Mouse (Mus musculus) embryonic fibroblast, embryonic 13.5 days (primary cell): Measurements from ENCODE around the gene Tbcd. TPM values are rescaled to one million over a fixed set of nuclear protein-coding genes. Genes with fewer than 3 reads are reported as not detected.

Experiments
- H3K27ac ChIP-seq: 2 replicates; pipeline ENCODE4 v1.5.1; 2012; ENCODE audit warnings: low read length, control low read depth, inconsistent platforms; ENCODE audit not compliant: insufficient read depth
- H3K4me1 ChIP-seq: 2 replicates; pipeline ENCODE4 v1.6.1; 2011; ENCODE audit warnings: low read length; ENCODE audit not compliant: control insufficient read depth, insufficient read depth
- H3K4me3 ChIP-seq: 2 replicates; pipeline ENCODE4 v1.5.1; 2011; ENCODE audit warnings: mild to moderate bottlenecking, control low read depth, low read length; ENCODE audit not compliant: insufficient read depth
- CTCF ChIP-seq: IDR thresholded peaks from 2 replicates; pipeline ENCODE4 v1.5.1; 2011; ENCODE audit warnings: mild to moderate bottlenecking, control low read depth, low read length, moderate library complexity, borderline replicate concordance; ENCODE audit not compliant: insufficient read depth
- POLR2A ChIP-seq: IDR thresholded peaks from 2 replicates; pipeline ENCODE4 v1.6.1; 2011; ENCODE audit warnings: low read depth, mild to moderate bottlenecking, control low read depth, low read length, moderate library complexity
- polyA plus RNA-seq: library from polyadenylated mRNA; stranded (reverse); fragments of >200 nt; gene quantifications from 2 replicates; pipeline ENCODE4 v1.2.4, GENCODE M21; 2011; ENCODE audit warnings: low read depth; ENCODE audit not compliant: missing spikeins, insufficient read length

Gene Tbcd
- polyA plus RNA-seq, 1 experiment = 43.2 TPM

DNA sequence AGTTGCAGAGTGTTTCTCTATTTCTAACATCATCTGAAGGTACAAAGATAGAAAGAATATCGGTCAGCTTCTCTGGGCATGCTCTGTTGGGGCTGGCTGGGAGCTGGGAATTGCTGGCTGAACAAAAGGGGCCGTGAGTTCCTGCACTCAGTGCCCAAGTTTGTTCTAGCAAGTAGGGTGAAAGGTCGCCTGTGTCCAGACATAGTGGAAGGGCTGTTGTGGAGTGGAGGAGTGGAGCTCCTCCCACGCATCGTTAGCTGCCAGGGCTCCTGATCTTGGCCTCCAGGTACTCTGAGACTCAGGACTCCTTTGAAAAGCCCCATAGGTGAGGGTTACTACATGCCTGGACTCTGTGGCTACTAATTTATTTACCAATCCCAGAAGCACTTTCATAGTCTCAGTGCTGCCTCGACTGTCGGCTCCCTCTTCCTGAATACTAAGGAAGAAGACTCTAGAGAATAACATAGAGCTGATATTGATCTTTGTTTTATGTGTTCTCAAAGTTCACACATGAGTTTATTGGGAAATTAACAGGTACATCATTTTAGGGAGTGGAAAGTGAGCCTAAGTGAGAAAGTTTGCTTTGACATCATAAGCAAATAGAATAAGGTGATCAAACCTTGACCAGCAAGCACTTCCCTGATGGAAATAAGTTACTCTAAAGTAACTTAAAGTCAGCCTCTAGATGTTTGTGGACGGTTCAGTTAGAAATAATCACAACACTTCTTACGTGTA is 58.9 kb downstream of the Tbcd start:
- no peak overlapping the region for H3K4me3 ChIP-seq
- H3K27ac ChIP-seq = no peak overlapping the region
- H3K4me1 ChIP-seq = no peaks in the 10 kb centered on the region
- TF ChIP-seq POLR2A (no peak), CTCF (no peak)

DNA sequence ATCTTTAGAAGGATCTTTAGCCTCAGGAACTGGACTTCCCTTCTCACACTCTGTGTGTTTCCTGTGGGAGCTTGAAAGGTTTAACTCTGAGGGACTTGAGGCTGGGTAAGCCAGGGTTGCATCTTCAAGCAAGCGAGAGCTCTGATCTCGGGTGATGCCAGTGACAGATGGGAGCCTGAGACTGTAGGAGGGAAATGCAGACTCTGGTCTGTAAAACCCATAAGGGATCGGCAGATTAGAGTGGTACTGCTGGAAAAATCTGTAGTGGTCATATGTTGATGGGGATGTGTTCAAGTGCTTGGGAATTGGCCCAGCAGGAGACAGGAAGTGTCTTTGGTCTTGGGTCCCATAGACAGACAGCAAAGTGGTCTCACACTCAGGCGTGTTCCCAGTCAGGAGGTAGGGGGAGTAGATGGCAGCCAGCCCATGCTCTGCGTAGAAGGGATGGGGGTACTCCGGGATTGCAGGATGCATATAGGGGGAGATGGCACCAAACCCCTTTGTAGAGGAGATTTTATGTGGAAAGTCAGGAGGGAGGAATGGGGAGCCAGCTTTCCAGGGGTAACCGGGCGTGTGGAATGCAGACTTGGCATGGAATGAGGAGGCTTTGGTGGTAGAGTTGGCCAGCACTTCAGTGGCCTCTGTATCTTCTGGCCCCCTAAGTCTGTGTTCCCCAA is 61.3 kb downstream of the Tbcd start:
- Histone ChIP-seq H3K4me3 (no peak overlapping the region), H3K27ac (no peak overlapping the region), H3K4me1 (no peaks in the 10 kb centered on the region)
- TF ChIP-seq POLR2A = no peak

DNA sequence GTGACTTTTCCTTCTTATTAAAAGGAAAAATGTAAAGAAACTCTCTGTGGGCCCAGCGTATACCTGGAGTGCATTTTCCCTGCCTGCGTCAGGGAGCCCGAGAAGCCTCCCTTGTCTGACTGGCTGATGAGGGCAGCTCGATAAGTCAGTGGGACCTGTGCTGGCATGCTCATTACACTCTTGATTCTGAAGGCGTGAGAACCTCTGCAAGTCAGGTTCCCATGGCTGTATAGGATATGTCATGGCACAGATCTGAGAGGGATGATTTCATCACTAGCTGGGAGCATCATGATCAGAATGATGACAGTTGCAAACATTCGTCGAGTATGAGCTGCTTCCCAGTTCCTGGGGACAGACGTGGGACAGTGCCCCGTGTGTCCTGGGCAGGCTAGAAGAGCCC is 64.2 kb downstream of the Tbcd start:
- Histone ChIP-seq H3K4me3 (no peak overlapping the region), H3K4me1 (no peaks in the 10 kb centered on the region), H3K27ac (no peak overlapping the region)
- TF ChIP-seq POLR2A (no peak), CTCF (no peak)

DNA sequence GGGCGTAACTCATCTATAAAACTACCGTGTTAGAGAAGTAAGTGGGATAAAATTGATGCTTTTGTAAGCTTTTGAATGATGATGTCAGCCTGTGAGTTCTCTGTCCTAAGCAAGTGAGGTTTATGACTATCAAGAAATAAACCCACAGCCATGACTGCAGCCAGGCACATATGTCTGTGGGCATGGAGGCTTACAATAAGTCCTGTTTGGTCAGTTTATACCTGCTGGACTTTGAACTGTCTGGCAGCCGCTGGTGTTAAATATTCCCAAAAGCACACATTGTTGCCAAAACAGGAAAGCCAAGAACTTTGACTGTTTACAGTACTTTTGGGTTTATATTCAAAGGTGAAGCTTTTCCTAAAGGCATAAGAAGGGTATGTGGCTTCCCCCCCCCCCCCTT is 65.2 kb downstream of the Tbcd start:
- no peaks in the 10 kb centered on the region for H3K4me1 ChIP-seq
- TF ChIP-seq CTCF (no peak), POLR2A (no peak)
- H3K4me3 ChIP-seq = no peak overlapping the region
- H3K27ac ChIP-seq = no peak overlapping the region

DNA sequence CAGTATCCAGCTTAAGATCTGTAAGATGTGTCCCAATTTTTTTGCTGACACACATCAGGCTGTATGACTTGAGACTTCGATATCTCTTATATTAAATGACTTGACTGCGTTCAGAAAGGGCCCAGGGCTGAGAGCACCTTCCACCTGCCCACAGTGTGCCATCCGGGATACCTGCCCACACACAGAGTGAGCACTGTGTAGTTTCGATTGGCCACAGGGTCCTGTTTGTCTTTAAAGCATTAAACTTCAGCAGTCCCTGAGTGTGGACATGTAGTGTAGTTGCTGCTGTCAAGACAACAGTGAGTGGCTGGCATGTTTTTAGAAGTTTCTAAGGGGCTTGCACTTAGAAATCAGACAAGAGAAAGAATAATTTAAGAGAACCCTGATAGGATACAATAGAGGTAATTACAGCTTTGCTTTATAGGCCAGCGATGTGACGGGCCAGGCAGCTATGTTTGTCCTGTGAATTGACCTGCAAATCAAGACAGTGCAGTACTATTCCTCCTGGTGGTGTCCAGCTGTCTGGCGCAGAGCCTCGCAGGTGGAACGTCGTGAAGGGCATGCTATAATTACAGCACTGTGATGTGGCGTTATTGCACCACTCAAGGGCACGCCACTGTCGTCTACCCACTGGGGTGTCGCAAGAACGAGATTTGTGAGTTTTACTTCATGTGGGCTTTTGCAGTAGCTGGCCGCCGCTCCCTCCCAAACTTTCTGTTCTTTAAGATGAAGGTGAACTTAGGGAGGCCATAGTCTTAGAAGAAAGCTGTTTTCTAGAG is 66.1 kb downstream of the Tbcd start:
- Histone ChIP-seq H3K4me3 (no peak overlapping the region), H3K4me1 (no peaks in the 10 kb centered on the region), H3K27ac (no peak overlapping the region)
- TF ChIP-seq CTCF = no peak

DNA sequence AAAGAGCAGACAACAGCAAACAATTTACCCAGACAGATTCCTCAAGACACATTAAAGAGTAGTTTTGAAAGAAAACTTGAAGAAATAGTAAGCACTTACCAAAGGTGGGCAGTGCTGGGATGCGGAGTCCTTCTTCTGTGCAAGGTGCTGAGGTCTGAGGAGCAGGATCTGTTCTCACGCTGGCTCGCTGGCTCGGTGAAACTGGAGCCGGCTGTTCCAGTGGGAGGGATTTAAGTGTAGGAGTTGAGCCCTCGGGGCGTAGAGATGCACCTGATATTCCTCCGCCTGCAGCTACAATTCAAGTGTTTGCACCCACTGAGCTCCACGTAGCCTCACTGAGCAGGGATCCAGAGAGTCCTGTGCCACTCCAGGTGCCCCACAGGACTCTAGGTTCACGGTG is 67.4 kb downstream of the Tbcd start, which contains the start of gene Zfp750:
Gene Zfp750 (minus strand): TSS at position 203 of the 400 bp plus-strand sequence.
- TF ChIP-seq CTCF (no peak), POLR2A (no peak)
- Histone ChIP-seq H3K27ac (no peak within 1 kb of the TSS), H3K4me3 (no peak within 1 kb of the TSS), H3K4me1 (no peaks in the 10 kb centered on the region)

DNA sequence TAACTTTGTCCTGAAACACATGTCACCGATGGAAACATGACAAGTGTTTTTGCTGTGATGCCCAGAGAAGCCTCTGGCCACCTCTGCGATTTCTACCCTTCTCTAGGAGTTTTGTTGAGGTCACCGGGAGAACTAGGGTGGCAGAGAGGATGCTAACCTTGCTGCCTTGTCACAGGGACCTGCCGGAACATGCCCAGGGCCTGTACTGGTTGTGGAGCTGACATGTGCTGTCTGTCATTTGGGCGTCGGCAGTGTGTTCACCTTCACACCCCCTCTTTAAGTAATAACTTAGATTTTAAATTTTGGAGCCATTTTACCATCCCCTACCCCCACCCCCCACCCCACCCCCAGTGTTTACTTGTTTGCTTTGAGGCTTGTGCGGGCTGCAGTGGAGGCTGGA is 68.0 kb downstream of the Tbcd start:
- Histone ChIP-seq H3K27ac (no peak overlapping the region), H3K4me1 (no peaks in the 10 kb centered on the region), H3K4me3 (no peak overlapping the region)
- no peak for TF ChIP-seq POLR2A
- TF ChIP-seq CTCF = no peak

DNA sequence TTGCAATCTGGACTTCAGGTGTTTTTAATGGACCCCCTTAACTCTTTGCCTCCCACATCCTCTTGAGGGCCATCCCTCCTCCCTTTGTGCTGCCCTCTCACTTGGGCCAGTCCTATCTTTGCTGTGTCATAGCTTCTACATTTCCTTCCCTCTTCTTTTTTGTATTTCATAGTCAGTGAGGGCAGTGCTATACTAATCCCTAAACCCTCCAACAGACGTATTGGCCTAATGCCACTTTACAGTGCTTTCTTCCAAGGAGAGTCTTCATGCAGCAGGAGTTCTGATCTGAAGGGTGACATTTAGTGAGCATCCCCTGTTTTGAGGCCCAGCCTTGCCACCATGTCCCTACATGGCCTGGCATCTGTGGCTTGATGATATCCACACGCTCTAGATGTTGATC is 69.0 kb downstream of the Tbcd start:
- no peak overlapping the region for H3K4me3 ChIP-seq
- no peaks in the 10 kb centered on the region for H3K4me1 ChIP-seq
- TF ChIP-seq POLR2A (no peak), CTCF (no peak)
- no peak overlapping the region for H3K27ac ChIP-seq

DNA sequence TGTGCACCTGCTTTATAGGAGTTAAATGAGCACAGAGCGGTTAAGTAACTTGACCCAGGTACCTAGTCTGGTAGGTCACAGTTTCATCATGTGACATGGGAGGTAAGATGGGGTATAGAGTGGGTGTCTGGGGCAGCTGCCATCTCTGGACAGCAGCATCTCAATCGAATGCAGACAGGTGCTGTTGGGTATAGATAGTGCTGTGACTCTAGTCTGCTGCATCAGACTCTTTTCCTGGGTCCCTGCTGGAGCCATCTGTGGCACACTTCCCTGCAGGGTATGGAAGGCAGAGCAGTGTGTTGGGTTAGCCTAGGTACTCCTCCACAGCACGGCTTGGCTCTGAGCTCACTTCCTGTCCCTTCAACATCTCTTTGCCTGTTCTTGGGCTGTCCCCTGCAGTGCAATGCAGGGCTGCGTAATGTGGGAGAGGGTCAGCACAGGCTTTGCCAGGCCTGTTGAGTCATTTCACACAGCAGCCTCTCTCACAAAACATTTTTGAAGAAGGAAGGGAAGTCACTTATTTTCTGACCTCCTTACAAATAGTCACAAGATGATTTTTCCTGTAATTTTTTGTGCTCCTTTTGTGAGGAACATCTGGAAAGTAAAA is 70.5 kb downstream of the Tbcd start:
- H3K4me1 ChIP-seq = no peaks in the 10 kb centered on the region
- H3K4me3 ChIP-seq = no peak overlapping the region
- H3K27ac ChIP-seq = no peak overlapping the region
- TF ChIP-seq POLR2A = no peak

DNA sequence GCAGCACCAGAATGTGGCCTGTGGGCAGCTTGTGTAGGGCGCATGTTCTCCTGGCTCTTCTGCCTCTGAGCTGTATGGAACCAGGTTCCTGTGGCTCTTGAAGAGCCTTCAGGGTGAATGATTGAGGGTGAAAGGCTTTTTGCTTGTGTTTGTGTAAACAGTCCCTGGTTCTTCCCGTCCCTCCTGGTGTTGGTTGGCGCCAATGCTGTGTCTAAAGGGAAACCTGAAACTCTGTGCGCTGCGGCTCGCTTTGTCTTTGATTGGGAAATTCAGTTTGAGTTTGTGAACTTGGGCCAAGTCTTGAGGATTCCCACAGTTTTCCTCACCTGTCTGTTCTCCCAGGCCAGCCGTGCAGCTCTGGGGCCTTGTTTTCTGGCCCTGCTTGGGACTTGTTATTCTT is 72.4 kb downstream of the Tbcd start:
- H3K4me3 ChIP-seq = no peak overlapping the region
- no peak overlapping the region for H3K27ac ChIP-seq
- TF ChIP-seq CTCF = no peak
- TF ChIP-seq POLR2A = no peak
- no peaks in the 10 kb centered on the region for H3K4me1 ChIP-seq
